Mouse (Mus musculus) stomach, postnatal 0 days (tissue): ENCODE data around the gene Vpreb2. TPM values are rescaled to one million over a fixed set of nuclear protein-coding genes. Genes with fewer than 3 reads are reported as not detected.
"Not testable (repeated sequence)": the region's sequence is repeated elsewhere in the genome, so short reads cannot be mapped to it uniquely, and the experiment has no call there.

ENCODE experiments used
- ATAC-seq: fragments of 200-750 bp; cut with Nextera tagmentation; 2 replicates; pipeline ENCODE4 v1.8.0; 2017; ENCODE audit not compliant: low FRiP score, low TSS enrichment
- DNase-seq: peaks from one replicate; pipeline ENCODE4 v3.0.0-alpha.2; 2016; ENCODE audit warnings: low spot score
- H3K27ac ChIP-seq: fragments of 300-500 bp; sonication (generic); replicated peaks from 2 replicates; pipeline ENCODE4 v1.5.1; 2014; ENCODE audit warnings: mild to moderate bottlenecking, control low read depth
- H3K27me3 ChIP-seq: fragments of 300-500 bp; sonication (generic); 2 replicates; pipeline ENCODE4 v1.6.1; 2014; ENCODE audit warnings: low read length; ENCODE audit not compliant: control insufficient read depth, insufficient read depth
- H3K36me3 ChIP-seq: fragments of 300-500 bp; sonication (generic); 2 replicates; pipeline ENCODE4 v1.6.1; 2014; ENCODE audit warnings: low read length, mixed read lengths; ENCODE audit not compliant: control insufficient read depth, insufficient read depth
- H3K4me1 ChIP-seq: fragments of 300-500 bp; sonication (generic); replicated peaks from 2 replicates; pipeline ENCODE4 v1.6.1; 2014; ENCODE audit warnings: antibody characterized with exemption; ENCODE audit not compliant: control insufficient read depth, insufficient read depth
- H3K4me2 ChIP-seq: fragments of 300-500 bp; sonication (generic); replicated peaks from 2 replicates; pipeline ENCODE4 v1.6.1; 2014; ENCODE audit warnings: low read depth, mild to moderate bottlenecking, control low read depth, moderate library complexity
- H3K4me3 ChIP-seq: fragments of 300-500 bp; sonication (generic); 2 replicates; pipeline ENCODE4 v1.5.1; 2014; ENCODE audit warnings: low read depth, low read length, control low read depth
- H3K9ac ChIP-seq: fragments of 300-500 bp; sonication (generic); 2 replicates; pipeline ENCODE4 v1.6.1; 2014; ENCODE audit warnings: mild to moderate bottlenecking, low read length, control low read depth, mixed read lengths
- H3K9me3 ChIP-seq: fragments of 300-500 bp; sonication (generic); 2 replicates; pipeline ENCODE4 v1.6.1; 2016; ENCODE audit warnings: low read length; ENCODE audit not compliant: control insufficient read depth
- CTCF ChIP-seq: IDR thresholded peaks from 2 replicates; pipeline ENCODE4 v1.5.1; 2016; ENCODE audit warnings: antibody characterized with exemption, low read depth, mild to moderate bottlenecking, moderate library complexity
- EP300 ChIP-seq: optimal IDR thresholded peaks from 2 replicates; pipeline ENCODE3; 2016; ENCODE audit warnings: antibody characterized with exemption
- WGBS: fragments of 180-500 bp; shearing (Covaris S2); extraction: QIAGEN DNeasy Blood & Tissue Kit; methylation state at CpG from one replicate; pipeline ENCODE4 v1.1.7; 2014; 5-methylcytosine and 5-hydroxymethylcytosine counted together
- polyA plus RNA-seq: library from polyadenylated mRNA; unstranded; fragments of >200 nt; fragmentation: Nextera tagmentation; extraction: Ambion mirVana; gene quantifications from 2 replicates; pipeline ENCODE4 v1.2.1, GENCODE M21; 2015

The Vpreb2 gene
- polyA plus RNA-seq, 1 experiment from 2014 or later: not detected

DNA sequence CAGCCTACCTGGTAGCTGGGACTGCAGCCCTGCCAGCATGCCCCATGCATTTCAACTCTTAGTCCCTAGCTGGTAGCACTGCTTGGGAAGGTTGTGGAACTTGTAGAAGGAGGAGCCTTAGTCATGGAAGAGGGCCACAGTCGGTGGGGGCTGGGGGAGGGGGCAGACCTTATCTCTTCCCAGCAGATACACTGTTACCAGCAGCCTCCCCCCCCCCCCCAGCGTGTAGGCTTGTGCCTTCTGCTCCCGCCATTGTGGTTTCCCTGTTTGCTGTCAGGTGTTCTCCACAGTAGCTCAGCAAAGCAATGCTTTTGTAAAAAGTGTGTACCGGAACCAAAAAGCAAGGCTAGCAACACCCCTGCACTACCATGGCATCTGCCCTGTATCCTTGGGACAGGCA lies 28.6 kb upstream of the Vpreb2 start:
- Histone ChIP-seq H3K9ac (no peak overlapping the region), H3K4me3 (no peak overlapping the region), H3K36me3 (no peaks in the 10 kb centered on the region), H3K4me2 (no peak overlapping the region), H3K27ac (no peak overlapping the region), H3K4me1 (no peaks in the 10 kb centered on the region), H3K9me3 (no peaks in the 10 kb centered on the region), H3K27me3 (no peaks in the 10 kb centered on the region)
- TF ChIP-seq CTCF (no peak), EP300 (no peak)
- ATAC-seq (no peak), DNase-seq (no peak)
- 91% methylated on average over 3 of the region's 4 CpGs for whole genome bisulfite sequencing

DNA sequence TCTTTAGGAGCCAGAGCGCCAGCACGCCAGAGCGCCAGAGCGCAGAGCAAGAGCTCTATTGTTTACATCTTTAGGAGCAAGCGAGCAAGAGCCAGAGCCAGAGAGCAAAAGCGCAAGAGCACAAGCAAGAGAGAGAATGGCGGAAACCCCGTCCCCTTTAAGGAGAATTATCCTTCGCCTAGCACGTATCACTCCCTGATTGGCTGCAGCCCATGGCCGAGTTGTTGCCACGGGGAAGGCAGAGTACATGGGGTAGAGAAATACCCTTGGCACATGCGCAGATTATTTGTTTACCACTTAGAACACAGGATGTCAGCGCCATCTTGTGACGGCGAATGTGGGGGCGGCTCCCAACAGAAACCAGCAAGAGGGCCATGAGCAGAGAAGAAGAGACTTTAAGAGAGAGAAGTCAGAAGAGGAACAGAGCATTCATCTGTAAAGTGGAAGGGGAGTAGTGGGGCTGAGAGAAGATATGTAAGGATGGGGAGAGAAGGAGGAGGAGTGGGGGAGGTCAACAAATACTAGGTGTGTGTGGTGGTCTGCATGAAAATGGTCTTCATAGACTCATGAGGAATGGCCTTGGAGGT lies 24.1 kb upstream of the Vpreb2 start:
- H3K36me3 ChIP-seq, H3K9ac ChIP-seq, DNase-seq, H3K4me1 ChIP-seq, ATAC-seq, H3K9me3 ChIP-seq, H3K4me3 ChIP-seq, H3K27ac ChIP-seq, H3K4me2 ChIP-seq, H3K27me3 ChIP-seq: not testable (repeated sequence)
- WGBS: 94% methylated on average over 17 of the region's 17 CpGs

DNA sequence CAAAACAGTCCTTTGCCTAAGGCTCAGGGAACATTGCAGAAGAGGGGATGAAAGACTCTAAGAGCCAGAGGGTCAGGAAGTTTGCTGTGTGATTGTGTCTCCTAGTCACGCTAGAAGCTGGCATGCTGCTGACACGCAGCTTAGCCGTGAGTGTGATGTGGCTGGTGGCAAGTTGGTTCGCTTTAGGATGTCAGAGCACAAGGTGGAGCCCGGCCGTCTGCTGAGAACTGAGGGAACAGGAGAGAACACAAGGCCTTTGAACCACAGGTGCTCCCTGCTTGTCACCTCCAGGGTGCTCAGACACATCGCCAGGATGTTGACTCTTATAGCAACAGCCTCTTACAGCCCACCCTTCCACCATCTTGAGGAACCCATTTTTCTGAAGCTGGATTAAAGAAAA lies 18.1 kb upstream of the Vpreb2 start:
- Histone ChIP-seq H3K27ac (no peak overlapping the region), H3K4me3 (no peak overlapping the region), H3K27me3 (no peaks in the 10 kb centered on the region), H3K36me3 (no peaks in the 10 kb centered on the region), H3K4me2 (no peak overlapping the region), H3K9me3 (no peaks in the 10 kb centered on the region), H3K9ac (no peak overlapping the region), H3K4me1 (no peaks in the 10 kb centered on the region)
- 79% methylated on average over 7 of the region's 7 CpGs for WGBS
- no peak for ATAC-seq
- DNase-seq: no peak
- TF ChIP-seq CTCF (no peak), EP300 (no peak)

DNA sequence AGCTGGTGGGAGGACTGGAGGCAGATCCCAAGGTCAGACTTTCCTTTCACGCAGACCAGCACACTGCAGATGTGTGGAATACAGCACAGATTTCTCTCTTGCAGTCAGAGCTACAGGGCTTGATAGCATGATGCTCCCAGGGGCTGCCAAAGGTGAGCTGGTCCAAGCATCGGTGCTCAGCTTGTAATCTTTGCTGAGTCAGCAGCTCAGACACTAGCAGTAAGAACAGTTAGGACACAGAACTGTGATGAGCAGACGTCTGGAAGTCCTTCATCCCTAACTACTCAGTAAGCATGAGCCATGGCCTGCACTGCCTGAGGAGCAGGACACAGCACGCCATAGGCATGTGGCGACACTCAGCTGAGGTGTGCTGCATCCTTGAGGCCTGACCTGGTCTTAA lies 8.4 kb upstream of the Vpreb2 start:
- Histone ChIP-seq H3K36me3 (no peaks in the 10 kb centered on the region), H3K27me3 (no peaks in the 10 kb centered on the region), H3K4me1 (no peaks in the 10 kb centered on the region), H3K9ac (no peak overlapping the region), H3K9me3 (no peaks in the 10 kb centered on the region), H3K4me3 (no peak overlapping the region), H3K27ac (no peak overlapping the region), H3K4me2 (no peak overlapping the region)
- 70% methylated on average over 5 of the region's 5 CpGs for WGBS
- no peak for ATAC-seq
- DNase-seq: no peak
- TF ChIP-seq EP300 (no peak), CTCF (no peak)

DNA sequence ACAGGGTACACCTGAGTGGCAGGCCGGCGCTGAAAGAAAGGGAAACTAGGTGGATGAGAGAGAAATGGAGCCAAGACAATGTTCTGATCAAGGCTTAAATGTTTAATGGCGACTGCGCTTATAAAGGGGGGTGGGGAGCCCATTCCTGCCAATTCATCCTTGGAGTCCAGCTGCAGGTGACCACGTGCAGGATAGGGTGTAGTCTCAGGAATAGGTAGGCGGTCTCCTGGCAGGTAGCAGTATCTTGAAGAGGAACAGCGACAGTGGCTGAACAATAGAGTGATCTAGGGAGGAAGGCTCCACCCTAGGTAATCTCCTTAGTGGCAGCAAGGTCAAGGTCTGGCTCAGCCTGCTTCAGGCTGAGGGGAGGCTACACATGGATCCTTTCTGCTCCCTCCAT lies 2.4 kb upstream of the Vpreb2 start:
- H3K4me2 ChIP-seq, H3K27ac ChIP-seq, H3K9me3 ChIP-seq, H3K4me3 ChIP-seq, ATAC-seq, DNase-seq, H3K27me3 ChIP-seq, H3K9ac ChIP-seq, H3K36me3 ChIP-seq, H3K4me1 ChIP-seq: not testable (repeated sequence)
- WGBS: 58% methylated on average over 7 of the region's 7 CpGs

DNA sequence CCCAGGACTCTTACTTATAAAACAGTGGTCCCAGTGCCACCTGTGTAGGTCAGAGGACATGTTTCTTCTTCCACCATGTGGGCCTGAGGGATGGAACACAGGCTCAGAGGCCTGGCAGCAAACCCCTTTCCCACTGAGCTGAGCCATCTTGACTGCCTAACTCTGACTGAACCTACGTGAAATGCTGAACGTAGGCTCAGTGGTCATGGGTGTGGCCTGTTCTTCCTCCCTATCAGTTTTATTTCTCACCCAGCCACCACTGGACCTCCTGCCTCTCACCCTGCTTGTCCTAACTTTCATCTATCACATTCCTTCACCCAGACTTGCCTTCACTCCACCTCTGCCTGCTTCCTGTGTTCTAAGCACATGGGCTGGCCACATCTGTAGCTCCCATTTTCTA lies 3.0 kb downstream of the Vpreb2 start:
- Histone ChIP-seq H3K9me3 (no peaks in the 10 kb centered on the region), H3K4me2 (no peak overlapping the region)

More for the DNA sequence above, 3.0 kb downstream of the Vpreb2 start:
- Histone ChIP-seq H3K9ac (no peak overlapping the region), H3K4me3 (no peak overlapping the region), H3K36me3 (no peaks in the 10 kb centered on the region), H3K27me3 (no peaks in the 10 kb centered on the region), H3K4me1 (no peaks in the 10 kb centered on the region), H3K27ac (no peak overlapping the region)
- DNase-seq: no peak
- ATAC-seq: no peak
- TF ChIP-seq EP300 (no peak), CTCF (no peak)
- 60% methylated on average over 2 of the region's 2 CpGs for WGBS
